ENCODE assay signal across 12 mouse cellular contexts in genomic region chr10:7124993-7125392, GRCm38 (mm10).
DNase-seq lines count a peak whose midpoint lies in the region; ATAC-seq and TF ChIP-seq lines count a peak whose summit lies in the region.
"Had no signal": no experiment of that assay in that cellular context is flagged by ENCODE, and none has a peak within 500 bp of the region (broad histone marks: within the 10 kb centered on the region; RNA-seq: fewer than 3 reads in every experiment).

No protein-coding gene starts in this region.

- peak; percentile 61 for DNase-seq in forebrain, postnatal 0 days
- DNase-seq in 416B (ENCODE audit: low read depth) = peak; percentile 17
- DNase-seq in left cerebral cortex, postnatal 25 days (ENCODE audit: low spot score in 2 of 2) = peak; percentile 57 to 87
- no peak for DNase-seq in urinary bladder, postnatal 36 days (ENCODE audit: low spot score in 2 of 2)
- DNase-seq in adrenal gland, postnatal 36 days = no peak
- DNase-seq: heart, postnatal 10 days had no signal

- H3K9me3 ChIP-seq in forebrain, postnatal 0 days (ENCODE audit: low read length) = no peaks in the 10 kb centered on the region
- no peaks in the 10 kb centered on the region for H3K9me3 ChIP-seq in forebrain, embryonic 15.5 days
- H3K9me3 ChIP-seq: G1E; neural tube, embryonic 12.5 days had no signal

- ATAC-seq in forebrain, postnatal 0 days = peak; percentile 93
- ATAC-seq in forebrain, embryonic 15.5 days (replicated peaks) = no peak; the same call in 1 of the 2 replicates
- ATAC-seq in granulocyte monocyte progenitor cell, adult 5-6 weeks (replicated peaks; ENCODE audit: poor library complexity, severe bottlenecking) = no peak

- 67% methylated on average over 7 of the region's 7 CpGs for WGBS in forebrain, postnatal 0 days
- WGBS in forebrain, embryonic 15.5 days = 71% methylated on average over 7 of the region's 7 CpGs

- H3K4me3 ChIP-seq in forebrain, postnatal 0 days (ENCODE audit: low read depth, low read length) = no peak overlapping the region
- no peak overlapping the region for H3K4me3 ChIP-seq in forebrain, embryonic 15.5 days
- no peak overlapping the region for H3K4me3 ChIP-seq in cortical plate, adult 2 months (ENCODE audit: insufficient read depth, low read length)
- H3K4me3 ChIP-seq: erythroblast, embryonic 14.5 days; neural tube, embryonic 12.5 days had no signal

- intact Hi-C loops in left cerebral cortex, postnatal 25 days (cut with DNase I) = loop anchor here (5.0 to 10.0 kb wide), 2 partner anchors 243 to 1090 kb away; no protein-coding TSS in a partner anchor

- H3K36me3 ChIP-seq in forebrain, postnatal 0 days (ENCODE audit: insufficient read depth) = no peaks in the 10 kb centered on the region
- H3K36me3 ChIP-seq in forebrain, embryonic 15.5 days = no peaks in the 10 kb centered on the region
- H3K36me3 ChIP-seq: G1E had no signal

- no peak for TF ChIP-seq POLR2A in cortical plate, adult 2 months (IDR thresholded peaks at IDR 0.05; ENCODE audit: extremely low read depth, insufficient read depth, low read length)

- no peaks in the 10 kb centered on the region for H3K27me3 ChIP-seq in forebrain, postnatal 0 days (ENCODE audit: insufficient read depth, low read length)
- H3K27me3 ChIP-seq in forebrain, embryonic 15.5 days = no peaks in the 10 kb centered on the region
- H3K27me3 ChIP-seq: neural tube, embryonic 12.5 days had no signal

- H3K4me2 ChIP-seq in forebrain, postnatal 0 days (ENCODE audit: low read depth) = no peak overlapping the region
- H3K4me2 ChIP-seq in forebrain, embryonic 15.5 days (replicated peaks) = no peak overlapping the region
- H3K4me2 ChIP-seq: neural tube, embryonic 12.5 days had no signal

- no peaks in the 10 kb centered on the region for H3K4me1 ChIP-seq in forebrain, postnatal 0 days (ENCODE audit: insufficient read depth)
- H3K4me1 ChIP-seq in forebrain, embryonic 15.5 days = no peaks in the 10 kb centered on the region
- no peaks in the 10 kb centered on the region for H3K4me1 ChIP-seq in cortical plate, adult 2 months (ENCODE audit: control insufficient read depth, insufficient read depth, low read length)
- H3K4me1 ChIP-seq: neural tube, embryonic 12.5 days had no signal

- H3K9ac ChIP-seq in forebrain, postnatal 0 days = no peak overlapping the region
- no peak overlapping the region for H3K9ac ChIP-seq in forebrain, embryonic 15.5 days (replicated peaks)
- H3K9ac ChIP-seq: neural tube, embryonic 12.5 days had no signal

- peak; percentile 52 for TF ChIP-seq CTCF in forebrain, postnatal 0 days (IDR thresholded peaks at IDR 0.05; ENCODE audit: low read depth)
- peak; percentile 56 for TF ChIP-seq CTCF in cortical plate, adult 2 months (IDR thresholded peaks at IDR 0.05; ENCODE audit: extremely low read depth, insufficient read depth, low read length)

- H3K27ac ChIP-seq in forebrain, postnatal 0 days (ENCODE audit: low read depth, low read length) = no peak overlapping the region
- H3K27ac ChIP-seq in forebrain, embryonic 15.5 days (replicated peaks) = no peak overlapping the region
- no peak overlapping the region for H3K27ac ChIP-seq in cortical plate, adult 2 months (ENCODE audit: insufficient read depth, low read length)
- H3K27ac ChIP-seq: neural tube, embryonic 12.5 days had no signal

Comparison
In these comparisons a context has a peak if more than half of its experiments do, and no peak if none do; other contexts are left out.
1. DNase-seq: peak in forebrain, postnatal 0 days (single experiment), 416B (single experiment) and left cerebral cortex, postnatal 25 days (2 of 2); none in urinary bladder, postnatal 36 days (0 of 2) and adrenal gland, postnatal 36 days (0 of 2).